Comparison of ENCODE assay signal across 9 mouse cellular contexts in the genomic region with DNA sequence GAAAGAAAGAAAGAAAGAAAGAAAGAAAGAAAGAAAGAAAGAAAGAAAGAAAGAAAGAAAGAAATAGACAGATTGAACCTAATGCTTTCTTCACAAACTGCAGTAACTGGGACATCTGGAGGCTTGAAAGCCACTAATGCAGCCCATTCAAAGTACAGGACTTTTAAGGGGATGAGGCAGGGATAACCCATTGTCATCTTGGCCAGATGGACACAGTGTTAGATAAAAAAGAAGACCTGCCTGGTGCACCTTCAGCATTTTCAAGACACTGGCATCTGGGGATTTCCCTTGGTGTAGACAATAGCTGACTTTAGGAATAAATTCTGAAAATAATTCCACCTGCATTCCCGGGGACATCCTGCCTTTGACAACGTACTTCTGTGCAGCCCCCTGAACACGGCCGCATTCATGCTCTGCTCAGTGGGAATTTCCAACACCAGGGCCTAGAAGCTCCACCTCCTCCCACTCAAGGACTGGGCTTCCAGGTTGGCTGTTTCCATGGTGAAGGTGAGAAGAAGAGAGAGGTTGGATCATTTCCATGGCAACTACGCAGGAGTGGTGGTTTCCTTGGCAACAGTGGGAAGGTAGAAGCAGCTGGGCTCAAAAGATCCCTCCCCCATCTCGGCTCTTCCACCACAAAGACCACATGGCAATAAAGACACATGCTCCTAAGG. TPM values are rescaled to one million over a fixed set of nuclear protein-coding genes. Genes with fewer than 3 reads are reported as not detected.
DNase-seq lines count a peak whose midpoint lies in the region; ATAC-seq and TF ChIP-seq lines count a peak whose summit lies in the region.
"Had no signal": no experiment of that assay in that cellular context is flagged by ENCODE, and none has a peak within 500 bp of the region (broad histone marks: within the 10 kb centered on the region; RNA-seq: fewer than 3 reads in every experiment).

No protein-coding gene starts in this region.

- H3K4me1 ChIP-seq in hindbrain, embryonic 16.5 days (ENCODE audit: control insufficient read depth, insufficient read depth, low read depth, low read length), result peaks cover 11% of the 10 kb centered on the region
- H3K4me1 ChIP-seq in midbrain, embryonic 11.5 days (ENCODE audit: control insufficient read depth, insufficient read depth, low read length), result peaks cover 10% of the 10 kb centered on the region; the same call in 1 of the 2 replicates
- H3K4me1 ChIP-seq in liver, postnatal 0 days (ENCODE audit: insufficient read depth), result peaks cover 8% of the 10 kb centered on the region; the same call in 1 of the 2 replicates
- H3K4me1 ChIP-seq in intestine, embryonic 16.5 days (ENCODE audit: control insufficient read depth, insufficient read depth, low read length), result peaks cover 7% of the 10 kb centered on the region

- H3K4me3 ChIP-seq in hindbrain, embryonic 16.5 days (ENCODE audit: low read length), result no peak overlapping the region
- H3K4me3 ChIP-seq in midbrain, embryonic 11.5 days (ENCODE audit: low read depth, low read length), result no peak overlapping the region
- no peak overlapping the region for H3K4me3 ChIP-seq in liver, postnatal 0 days (ENCODE audit: low read depth, low read length)
- H3K4me3 ChIP-seq in intestine, embryonic 16.5 days (ENCODE audit: low read length), result no peak overlapping the region
- H3K4me3 ChIP-seq: stomach, embryonic 15.5 days had no signal

- WGBS in hindbrain, embryonic 16.5 days, result 7% methylated on average over 6 of the region's 6 CpGs
- WGBS in midbrain, embryonic 11.5 days, result 15% methylated on average over 6 of the region's 6 CpGs
- WGBS in liver, postnatal 0 days (ENCODE audit: insufficient replicate concordance), result 68% methylated on average over 6 of the region's 6 CpGs
- 41% methylated on average over 6 of the region's 6 CpGs for WGBS in intestine, embryonic 16.5 days

- peak; percentile 85 for ATAC-seq in cerebellum, adult (ENCODE audit: insufficient number of reproducible peaks, low FRiP score, low TSS enrichment)
- peak; percentile 97 for ATAC-seq in hindbrain, embryonic 16.5 days
- ATAC-seq in midbrain, embryonic 11.5 days (ENCODE audit: low FRiP score), result peak; percentile 94
- ATAC-seq in liver, postnatal 0 days, result no peak
- no peak for ATAC-seq in intestine, embryonic 16.5 days

- H3K9me3 ChIP-seq in hindbrain, embryonic 16.5 days (ENCODE audit: control insufficient read depth, low read length), result no peaks in the 10 kb centered on the region
- no peaks in the 10 kb centered on the region for H3K9me3 ChIP-seq in midbrain, embryonic 11.5 days (ENCODE audit: control insufficient read depth, low read length)
- no peaks in the 10 kb centered on the region for H3K9me3 ChIP-seq in liver, postnatal 0 days (ENCODE audit: low read length)
- no peaks in the 10 kb centered on the region for H3K9me3 ChIP-seq in intestine, embryonic 16.5 days (ENCODE audit: control insufficient read depth, low read length)
- H3K9me3 ChIP-seq: stomach, embryonic 15.5 days had no signal

- no peak overlapping the region for H3K9ac ChIP-seq in hindbrain, embryonic 16.5 days (ENCODE audit: low read depth, low read length)
- H3K9ac ChIP-seq in midbrain, embryonic 11.5 days (ENCODE audit: low read length), result no peak overlapping the region
- H3K9ac ChIP-seq in liver, postnatal 0 days (replicated peaks), result no peak overlapping the region
- no peak overlapping the region for H3K9ac ChIP-seq in intestine, embryonic 16.5 days (ENCODE audit: low read depth, low read length)
- H3K9ac ChIP-seq: stomach, embryonic 15.5 days had no signal

- TF ChIP-seq CTCF in liver, postnatal 0 days (IDR thresholded peaks at IDR 0.05; ENCODE audit: low read depth), result no peak

- H3K27ac ChIP-seq in hindbrain, embryonic 16.5 days (ENCODE audit: low read depth, low read length), result peak overlapping the region; percentile 74
- peak overlapping the region; percentile 72 for H3K27ac ChIP-seq in midbrain, embryonic 11.5 days (ENCODE audit: low read depth, low read length)
- no peak overlapping the region for H3K27ac ChIP-seq in liver, postnatal 0 days (ENCODE audit: low read depth)
- no peak overlapping the region for H3K27ac ChIP-seq in intestine, embryonic 16.5 days (ENCODE audit: low read length)
- H3K27ac ChIP-seq: stomach, embryonic 15.5 days had no signal

- peak overlapping the region; percentile 2 for H3K4me2 ChIP-seq in hindbrain, embryonic 16.5 days (ENCODE audit: low read length)
- no peak overlapping the region for H3K4me2 ChIP-seq in midbrain, embryonic 11.5 days
- H3K4me2 ChIP-seq in liver, postnatal 0 days (ENCODE audit: low read depth, low read length), result no peak overlapping the region
- no peak overlapping the region for H3K4me2 ChIP-seq in intestine, embryonic 16.5 days (ENCODE audit: low read depth, low read length)
- H3K4me2 ChIP-seq: stomach, embryonic 15.5 days had no signal

- peak; percentile 70 for DNase-seq in embryo, embryonic 11 days
- peak; percentile 91 for DNase-seq in midbrain, embryonic 11.5 days (ENCODE audit: low spot score, missing footprints)
- no peak for DNase-seq in liver, postnatal 0 days
- DNase-seq in kidney, postnatal 10 days, result no peak
- no peak for DNase-seq in thymus, postnatal 36 days

- TF ChIP-seq EP300 in liver, postnatal 0 days (IDR thresholded peaks at IDR 0.05; ENCODE audit: low read depth), result no peak

- H3K27me3 ChIP-seq in hindbrain, embryonic 16.5 days (replicated peaks; ENCODE audit: control insufficient read depth, insufficient read depth, low read length), result no peaks in the 10 kb centered on the region
- no peaks in the 10 kb centered on the region for H3K27me3 ChIP-seq in midbrain, embryonic 11.5 days (ENCODE audit: control insufficient read depth, insufficient read depth, low read length)
- H3K27me3 ChIP-seq in liver, postnatal 0 days (ENCODE audit: insufficient read depth, low read length), result no peaks in the 10 kb centered on the region
- H3K27me3 ChIP-seq in intestine, embryonic 16.5 days (replicated peaks; ENCODE audit: control insufficient read depth, insufficient read depth, low read length), result no peaks in the 10 kb centered on the region
- H3K27me3 ChIP-seq: stomach, embryonic 15.5 days had no signal

- no peaks in the 10 kb centered on the region for H3K36me3 ChIP-seq in hindbrain, embryonic 16.5 days (ENCODE audit: control insufficient read depth, insufficient read depth, low read length)
- no peaks in the 10 kb centered on the region for H3K36me3 ChIP-seq in midbrain, embryonic 11.5 days (ENCODE audit: control insufficient read depth, insufficient read depth, low read length)
- no peaks in the 10 kb centered on the region for H3K36me3 ChIP-seq in liver, postnatal 0 days (replicated peaks; ENCODE audit: insufficient read depth, low read length)
- H3K36me3 ChIP-seq in intestine, embryonic 16.5 days (ENCODE audit: control insufficient read depth, insufficient read depth, low read length), result no peaks in the 10 kb centered on the region
- H3K36me3 ChIP-seq: stomach, embryonic 15.5 days had no signal

RNA-seq across cellular contexts. Expression of a gene that starts 38.9 kb away (rescaled TPM):
- polyA plus RNA-seq in hindbrain, embryonic 16.5 days (2015; fragmentation: Nextera tagmentation; extraction: Ambion mirVana), result 9.6 and 10.9 TPM in 2 replicates
- 14.4 and 14.9 TPM in 2 replicates for polyA plus RNA-seq in midbrain, embryonic 11.5 days (2014; fragmentation: Nextera tagmentation; extraction: Ambion mirVana)
- polyA plus RNA-seq in liver, postnatal 0 days (2015; fragmentation: Nextera tagmentation; extraction: Ambion mirVana), result 5.3 TPM in 2 replicates
- 10.9 TPM in 2 replicates for polyA plus RNA-seq in intestine, embryonic 16.5 days (2015; fragmentation: Nextera tagmentation; extraction: Ambion mirVana)

RNA-seq across cellular contexts. Expression of a gene that starts 45.0 kb away (rescaled TPM):
- 28.9 and 30.2 TPM in 2 replicates for polyA plus RNA-seq in hindbrain, embryonic 16.5 days (2015; fragmentation: Nextera tagmentation; extraction: Ambion mirVana)
- polyA plus RNA-seq in midbrain, embryonic 11.5 days (2014; fragmentation: Nextera tagmentation; extraction: Ambion mirVana), result 83.8 and 85.1 TPM in 2 replicates
- 9.0 and 9.2 TPM in 2 replicates for polyA plus RNA-seq in liver, postnatal 0 days (2015; fragmentation: Nextera tagmentation; extraction: Ambion mirVana)
- polyA plus RNA-seq in intestine, embryonic 16.5 days (2015; fragmentation: Nextera tagmentation; extraction: Ambion mirVana), result 28.9 and 29.5 TPM in 2 replicates

RNA-seq across cellular contexts. Expression of a gene that starts 55.1 kb away (rescaled TPM):
- polyA plus RNA-seq in hindbrain, embryonic 16.5 days (2015; fragmentation: Nextera tagmentation; extraction: Ambion mirVana), result 0.51 and 0.70 TPM in 2 replicates
- 11.3 and 15.4 TPM in 2 replicates for polyA plus RNA-seq in midbrain, embryonic 11.5 days (2014; fragmentation: Nextera tagmentation; extraction: Ambion mirVana)
- 0.12 and 0.22 TPM in 2 replicates for polyA plus RNA-seq in liver, postnatal 0 days (2015; fragmentation: Nextera tagmentation; extraction: Ambion mirVana)
- 3.8 and 5.4 TPM in 2 replicates for polyA plus RNA-seq in intestine, embryonic 16.5 days (2015; fragmentation: Nextera tagmentation; extraction: Ambion mirVana)

Comparison
In these comparisons a context has a peak if more than half of its experiments do, and no peak if none do; other contexts are left out.
1. ATAC-seq: peak in cerebellum, adult (single experiment), hindbrain, embryonic 16.5 days (single experiment) and midbrain, embryonic 11.5 days (single experiment); none in liver, postnatal 0 days (single experiment) and intestine, embryonic 16.5 days (single experiment).
2. DNase-seq: peak in embryo, embryonic 11 days (single experiment) and midbrain, embryonic 11.5 days (single experiment); none in liver, postnatal 0 days (single experiment), kidney, postnatal 10 days (single experiment) and thymus, postnatal 36 days (0 of 2).
3. H3K27ac ChIP-seq: peak in hindbrain, embryonic 16.5 days (single experiment) and midbrain, embryonic 11.5 days (single experiment); none in liver, postnatal 0 days (single experiment) and intestine, embryonic 16.5 days (single experiment).